Mouse (Mus musculus): ENCODE results near the gene Mapt. TPM values are rescaled to one million over a fixed set of nuclear protein-coding genes. Genes with fewer than 3 reads are reported as not detected.

The Mapt gene
- polyA plus RNA-seq, 1 experiment from 2014 or later = 67.7 TPM

DNA sequence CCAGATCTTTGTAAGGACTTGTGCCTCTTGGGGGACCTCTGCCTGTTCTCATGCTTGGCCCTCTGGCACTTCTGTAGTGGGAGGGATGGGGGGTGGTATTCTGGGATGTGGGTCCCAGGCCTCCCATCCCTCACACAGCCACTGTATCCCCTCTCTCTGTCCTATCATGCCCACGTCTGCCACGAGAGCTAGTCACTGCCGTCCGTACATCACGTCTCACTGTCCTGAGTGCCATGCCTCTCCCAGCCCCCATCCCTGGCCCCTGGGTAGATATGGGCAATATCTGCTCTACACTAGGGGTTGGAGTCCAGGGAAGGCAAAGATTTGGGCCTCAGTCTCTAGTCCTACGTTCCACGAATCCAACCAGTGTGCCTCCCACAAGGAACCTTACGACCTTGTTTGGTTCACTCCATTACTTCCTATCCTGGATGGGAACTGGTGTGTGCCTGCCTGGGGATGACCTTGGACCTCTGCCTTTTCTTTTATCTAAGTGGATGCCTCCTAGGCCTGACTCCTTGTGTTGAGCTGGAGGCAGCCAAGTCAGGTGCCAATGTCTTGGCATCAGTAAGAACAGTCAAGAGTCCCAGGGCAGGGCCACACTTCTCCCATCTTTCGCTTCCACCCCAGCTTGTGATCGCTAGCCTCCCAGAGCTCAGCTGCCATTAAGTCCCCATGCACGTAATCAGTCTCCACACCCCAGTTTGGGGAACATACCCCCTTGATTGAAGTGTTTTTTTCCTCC, 98.2 kb downstream of the Mapt start:
- WGBS = 87% methylated on average over 11 of the region's 11 CpGs
- peaks cover 4% of the 10 kb centered on the region; the same call in 1 of the 2 replicates for H3K9me3 ChIP-seq
- no peak overlapping the region for H3K4me3 ChIP-seq
- no peak overlapping the region for H3K27ac ChIP-seq
- peaks cover 5% of the 10 kb centered on the region for H3K4me1 ChIP-seq (replicated peaks)
- no peaks in the 10 kb centered on the region for H3K27me3 ChIP-seq (ENCODE audit: insufficient read depth, poor library complexity, severe bottlenecking)
- no peak for DNase-seq (ENCODE audit: low spot score)
- peaks cover 46% of the 10 kb centered on the region for H3K36me3 ChIP-seq

GRCm38 (mm10) chr11:104330151-104330550, 99.0 kb downstream of the Mapt start:
- no peak for DNase-seq (ENCODE audit: low spot score)
- no peak overlapping the region for H3K27ac ChIP-seq
- WGBS = 88% methylated on average over 4 of the region's 4 CpGs
- peaks cover 5% of the 10 kb centered on the region for H3K4me1 ChIP-seq (replicated peaks)
- no peak overlapping the region for H3K4me3 ChIP-seq
- H3K9me3 ChIP-seq = peaks cover 4% of the 10 kb centered on the region; the same call in 1 of the 2 replicates
- H3K36me3 ChIP-seq = peaks cover 54% of the 10 kb centered on the region
- H3K27me3 ChIP-seq (ENCODE audit: insufficient read depth, poor library complexity, severe bottlenecking) = no peaks in the 10 kb centered on the region

GRCm38 (mm10) chr11:104331208-104331607, 100.0 kb downstream of the Mapt start:
- peaks cover 5% of the 10 kb centered on the region for H3K4me1 ChIP-seq (replicated peaks)
- H3K9me3 ChIP-seq = peaks cover 4% of the 10 kb centered on the region; the same call in 1 of the 2 replicates
- no peak for DNase-seq (ENCODE audit: low spot score)
- H3K36me3 ChIP-seq = peaks cover 65% of the 10 kb centered on the region
- H3K4me3 ChIP-seq = no peak overlapping the region
- no peaks in the 10 kb centered on the region for H3K27me3 ChIP-seq (ENCODE audit: insufficient read depth, poor library complexity, severe bottlenecking)
- 89% methylated on average over 3 of the region's 3 CpGs for WGBS
- H3K27ac ChIP-seq = no peak overlapping the region

GRCm38 (mm10) chr11:104332105-104332504, 100.9 kb downstream of the Mapt start:
- Histone ChIP-seq H3K9me3 (peaks cover 2% of the 10 kb centered on the region; the same call in 1 of the 2 replicates), H3K4me3 (no peak overlapping the region), H3K27me3 (ENCODE audit: insufficient read depth, poor library complexity, severe bottlenecking) (no peaks in the 10 kb centered on the region), H3K36me3 (peaks cover 69% of the 10 kb centered on the region), H3K4me1 (replicated peaks) (peaks cover 5% of the 10 kb centered on the region), H3K27ac (no peak overlapping the region)
- DNase-seq (ENCODE audit: low spot score) = no peak
- WGBS = 92% methylated on average over 5 of the region's 5 CpGs

DNA sequence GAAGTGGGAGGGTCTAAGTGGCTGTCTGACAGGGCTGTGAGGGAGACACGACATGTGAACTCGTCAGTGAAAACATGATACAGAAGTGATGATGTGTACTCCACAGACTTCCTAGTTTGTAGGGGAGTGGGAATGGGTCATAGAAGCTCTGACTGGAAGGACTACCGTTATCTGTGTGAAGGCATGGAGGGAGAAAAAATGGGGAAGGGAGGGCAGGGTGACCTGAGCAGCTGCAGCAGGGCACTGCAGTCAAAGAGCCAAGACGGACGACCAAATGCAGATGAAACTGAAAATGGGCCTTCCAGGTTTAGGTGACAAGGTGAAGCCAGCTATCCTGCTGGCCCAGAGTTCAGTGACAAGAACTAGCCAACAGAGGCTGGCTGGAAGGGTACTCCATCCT, 102.9 kb downstream of the Mapt start:
- no peak for DNase-seq (ENCODE audit: low spot score)
- Histone ChIP-seq H3K4me1 (replicated peaks) (no peaks in the 10 kb centered on the region), H3K27me3 (ENCODE audit: insufficient read depth, poor library complexity, severe bottlenecking) (no peaks in the 10 kb centered on the region), H3K4me3 (no peak overlapping the region), H3K9me3 (no peaks in the 10 kb centered on the region), H3K36me3 (peaks cover 86% of the 10 kb centered on the region), H3K27ac (no peak overlapping the region)
- 87% methylated on average over 5 of the region's 5 CpGs for WGBS

- no peaks in the 10 kb centered on the region for H3K4me1 ChIP-seq (replicated peaks)
- H3K9me3 ChIP-seq = no peaks in the 10 kb centered on the region
- H3K27me3 ChIP-seq (ENCODE audit: insufficient read depth, poor library complexity, severe bottlenecking) = no peaks in the 10 kb centered on the region
- WGBS = 90% methylated on average over 13 of the region's 13 CpGs
- peaks cover 94% of the 10 kb centered on the region for H3K36me3 ChIP-seq
- no peak for DNase-seq (ENCODE audit: low spot score)
- no peak overlapping the region for H3K4me3 ChIP-seq
- no peak overlapping the region for H3K27ac ChIP-seq
Observed at GRCm38 (mm10) chr11:104334946-104335345, 103.8 kb downstream of the Mapt start.

DNA sequence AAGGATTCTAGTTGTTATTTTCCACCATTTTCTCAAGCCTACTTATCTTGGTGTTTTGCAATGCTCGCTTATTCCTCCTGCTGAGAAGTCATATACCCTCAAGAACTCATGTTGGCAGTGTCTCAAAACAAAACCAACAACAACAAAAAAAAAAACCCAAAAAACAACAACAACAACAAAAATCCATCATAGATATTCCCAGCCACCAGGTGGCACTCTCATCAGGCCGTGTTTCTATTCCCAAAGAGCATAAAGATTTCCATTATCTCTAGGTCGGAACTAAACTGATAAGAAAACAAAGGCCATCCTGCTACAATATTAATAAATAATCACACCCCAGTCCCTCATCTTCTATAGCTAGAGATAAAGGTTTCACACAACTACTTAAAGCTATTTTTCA, 115.7 kb downstream of the Mapt start:
- Histone ChIP-seq H3K9me3 (no peaks in the 10 kb centered on the region), H3K27ac (no peak overlapping the region), H3K27me3 (ENCODE audit: insufficient read depth, poor library complexity, severe bottlenecking) (no peaks in the 10 kb centered on the region), H3K36me3 (peaks cover 93% of the 10 kb centered on the region), H3K4me3 (no peak overlapping the region), H3K4me1 (replicated peaks) (no peaks in the 10 kb centered on the region)
- 81% methylated on average over 3 of the region's 3 CpGs for WGBS
- DNase-seq (ENCODE audit: low spot score) = no peak

DNA sequence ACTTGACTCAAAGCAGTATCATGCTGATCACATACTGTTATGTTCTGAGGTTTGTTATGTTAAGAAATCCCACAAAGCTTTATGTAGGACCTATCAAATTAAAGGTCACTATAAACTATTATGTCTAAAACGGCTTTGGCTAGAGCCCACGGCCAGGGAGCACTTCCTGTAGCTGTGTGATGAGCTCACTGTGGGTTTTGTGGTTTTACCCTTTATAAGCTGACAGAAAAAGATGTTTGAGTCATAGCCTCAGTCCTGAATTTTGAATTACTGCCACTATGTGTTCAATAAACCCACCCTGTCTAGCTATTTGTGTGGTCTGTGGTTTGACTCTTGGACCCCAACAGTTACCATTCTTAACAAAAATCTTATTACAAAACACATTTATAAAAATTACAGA, 130.6 kb downstream of the Mapt start:
- no peak overlapping the region for H3K27ac ChIP-seq
- no peaks in the 10 kb centered on the region for H3K4me1 ChIP-seq (replicated peaks)
- H3K9me3 ChIP-seq = no peaks in the 10 kb centered on the region
- no peak for DNase-seq (ENCODE audit: low spot score)
- no peaks in the 10 kb centered on the region for H3K27me3 ChIP-seq (ENCODE audit: insufficient read depth, poor library complexity, severe bottlenecking)
- 81% methylated on average over 2 of the region's 2 CpGs for WGBS
- no peak overlapping the region for H3K4me3 ChIP-seq
- H3K36me3 ChIP-seq = peaks cover 63% of the 10 kb centered on the region

DNA sequence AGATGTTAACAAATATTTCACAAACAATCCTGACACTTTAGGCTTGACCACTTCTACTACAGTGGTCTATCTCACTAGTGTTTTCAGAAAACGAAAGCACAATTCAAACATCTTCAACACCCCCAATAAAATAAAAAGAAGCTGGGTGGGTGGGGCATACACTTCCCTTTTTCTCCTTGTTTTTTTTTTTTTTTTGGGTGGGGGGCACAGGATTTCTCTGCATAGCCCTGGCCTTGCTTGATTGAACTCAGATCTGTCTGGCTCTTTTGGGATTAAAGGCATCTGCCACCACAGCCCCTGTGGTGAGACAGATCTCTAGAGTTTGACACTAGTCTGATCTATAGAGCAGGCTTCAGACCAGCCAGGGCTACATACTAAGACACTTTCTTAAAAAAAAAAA, 131.5 kb downstream of the Mapt start:
- H3K36me3 ChIP-seq = peaks cover 60% of the 10 kb centered on the region
- no peaks in the 10 kb centered on the region for H3K27me3 ChIP-seq (ENCODE audit: insufficient read depth, poor library complexity, severe bottlenecking)
- H3K4me1 ChIP-seq (replicated peaks) = no peaks in the 10 kb centered on the region
- DNase-seq (ENCODE audit: low spot score) = no peak
- H3K27ac ChIP-seq = no peak overlapping the region
- WGBS = 91% methylated on average over 1 of the region's 1 CpGs
- H3K9me3 ChIP-seq = no peaks in the 10 kb centered on the region
- no peak overlapping the region for H3K4me3 ChIP-seq

DNA sequence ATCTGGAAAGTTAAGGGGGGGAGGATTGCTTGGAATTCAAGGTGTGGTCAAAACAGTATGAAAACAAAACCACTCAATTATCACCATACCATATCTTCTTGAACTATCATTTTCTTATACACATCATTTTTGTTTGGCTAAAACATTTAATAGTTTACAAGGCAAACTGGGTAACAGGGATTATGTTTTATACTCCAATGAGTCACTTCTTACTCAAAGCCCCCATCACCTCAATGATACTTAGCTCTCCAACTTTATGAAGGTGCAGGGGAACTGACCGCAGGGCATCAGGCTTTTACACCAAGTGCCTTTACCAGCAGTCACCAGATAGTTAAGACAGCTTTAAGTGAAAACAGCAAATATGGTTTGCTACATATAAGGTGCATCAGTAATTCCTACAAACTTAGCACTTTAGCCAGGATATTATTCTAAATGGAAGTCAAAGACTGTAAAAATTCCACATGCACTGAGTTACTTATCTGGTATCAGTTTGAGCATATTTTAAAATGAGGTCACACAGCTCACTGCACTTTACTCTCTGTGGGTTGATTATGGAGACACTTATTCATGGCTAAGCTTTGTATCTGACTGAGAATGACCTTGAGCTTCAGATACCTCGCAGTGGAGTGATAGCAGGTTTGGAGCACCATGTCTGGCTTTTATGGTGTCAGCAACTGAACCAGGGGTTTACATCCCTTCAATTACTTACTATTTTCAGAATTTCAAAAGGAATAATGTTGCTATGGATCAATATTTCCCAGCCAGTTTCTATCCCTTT, 132.8 kb downstream of the Mapt start:
- DNase-seq (ENCODE audit: low spot score) = no peak
- Histone ChIP-seq H3K4me3 (no peak overlapping the region), H3K27me3 (ENCODE audit: insufficient read depth, poor library complexity, severe bottlenecking) (no peaks in the 10 kb centered on the region), H3K9me3 (no peaks in the 10 kb centered on the region), H3K27ac (no peak overlapping the region), H3K36me3 (peaks cover 67% of the 10 kb centered on the region), H3K4me1 (replicated peaks) (no peaks in the 10 kb centered on the region)
- 97% methylated on average over 2 of the region's 2 CpGs for WGBS

DNA sequence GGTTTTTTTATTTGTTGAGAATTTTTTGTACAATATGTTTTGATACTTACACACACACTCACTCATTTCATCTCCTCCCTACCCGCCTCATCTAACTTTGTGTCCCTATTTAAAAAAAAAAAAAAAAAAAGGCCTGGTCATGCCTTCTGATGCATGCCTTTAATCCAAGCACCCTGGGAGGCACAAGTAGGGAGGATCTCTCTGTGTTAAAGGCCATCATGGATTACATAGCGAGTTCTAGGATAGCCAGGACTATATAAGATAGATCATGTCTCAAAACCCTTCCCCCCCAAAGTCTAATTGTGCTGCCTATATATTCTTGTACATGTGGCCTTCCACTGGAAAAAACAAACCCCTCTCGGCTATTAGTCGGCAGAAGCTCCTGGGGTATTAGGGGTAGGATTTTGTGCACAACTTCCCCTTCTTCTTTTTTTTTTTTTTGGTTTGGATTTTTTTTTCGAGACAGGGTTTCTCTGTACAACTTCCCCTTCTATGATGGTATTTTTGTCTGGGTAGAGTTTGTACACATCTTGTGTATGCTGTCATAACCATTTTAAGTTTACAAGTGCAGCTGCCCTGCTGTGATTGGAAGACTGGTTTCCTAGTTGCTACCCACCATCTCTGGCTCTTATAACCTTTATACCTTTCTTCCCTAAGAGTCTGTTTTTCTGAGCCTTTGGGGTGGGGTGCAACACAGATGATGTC, 136.4 kb downstream of the Mapt start:
- no peak for DNase-seq (ENCODE audit: low spot score)
- Histone ChIP-seq H3K27me3 (ENCODE audit: insufficient read depth, poor library complexity, severe bottlenecking) (no peaks in the 10 kb centered on the region), H3K9me3 (no peaks in the 10 kb centered on the region), H3K4me3 (no peak overlapping the region), H3K27ac (no peak overlapping the region), H3K4me1 (replicated peaks) (no peaks in the 10 kb centered on the region), H3K36me3 (peaks cover 79% of the 10 kb centered on the region)
- 90% methylated on average over 5 of the region's 5 CpGs for WGBS

GRCm38 (mm10) chr11:104376291-104376690, 145.1 kb downstream of the Mapt start:
- Histone ChIP-seq H3K4me3 (no peak overlapping the region), H3K9me3 (no peaks in the 10 kb centered on the region), H3K27me3 (ENCODE audit: insufficient read depth, poor library complexity, severe bottlenecking) (no peaks in the 10 kb centered on the region), H3K4me1 (replicated peaks) (no peaks in the 10 kb centered on the region), H3K27ac (no peak overlapping the region), H3K36me3 (peaks cover 59% of the 10 kb centered on the region)
- 94% methylated on average over 3 of the region's 3 CpGs for whole genome bisulfite sequencing
- DNase-seq (ENCODE audit: low spot score) = no peak

DNA sequence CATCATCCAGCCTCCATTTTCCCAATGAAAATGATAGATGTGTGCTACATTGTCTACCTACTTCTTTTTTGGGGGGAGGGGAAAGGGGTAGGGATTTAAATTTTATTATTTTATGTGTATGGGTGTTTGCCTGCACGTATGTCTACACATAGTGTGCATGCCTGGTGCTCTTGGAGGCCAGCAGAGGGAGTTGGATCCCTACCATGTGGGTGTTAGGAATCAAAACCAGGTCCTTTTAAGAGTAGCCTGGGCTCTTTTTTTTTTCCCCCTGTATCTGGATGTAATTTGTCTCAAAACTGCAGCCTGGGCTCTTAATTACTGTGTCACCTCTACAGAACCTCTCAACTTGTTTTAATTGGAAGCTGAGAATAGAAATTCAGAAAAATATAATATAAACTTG, 148.4 kb downstream of the Mapt start:
- 89% methylated on average over 1 of the region's 1 CpGs for WGBS
- Histone ChIP-seq H3K9me3 (no peaks in the 10 kb centered on the region), H3K4me3 (no peak overlapping the region), H3K27me3 (ENCODE audit: insufficient read depth, poor library complexity, severe bottlenecking) (no peaks in the 10 kb centered on the region), H3K4me1 (replicated peaks) (no peaks in the 10 kb centered on the region), H3K36me3 (peaks cover 30% of the 10 kb centered on the region), H3K27ac (no peak overlapping the region)
- DNase-seq (ENCODE audit: low spot score) = no peak

All from hindbrain, embryonic 10.5 days (tissue).